Mouse (Mus musculus) thymus, postnatal 10 days (tissue): ENCODE measurements around the gene Nefh.

Experiments used
- DNase-seq, 2 experiments: peaks; one replicate each; pipeline ENCODE4 v3.0.0; 2021; ENCODE audit warnings: low spot score in 2 of 2

Gene Nefh

GRCm38 (mm10) chr11:4947813-4948174 lies at the start of gene Nefh:
Gene Nefh, minus strand, starts transcription at chr11:4948064.
- DNase-seq = peak; percentile 5 to 9

- no peak for DNase-seq
Measured at GRCm38 (mm10) chr11:4996621-4997199, 48.8 kb upstream of the Nefh start.

GRCm38 (mm10) chr11:4995676-4996075 lies 47.8 kb upstream of the Nefh start:
- DNase-seq = no peak

GRCm38 (mm10) chr11:4992471-4992870 lies 44.6 kb upstream of the Nefh start:
- DNase-seq = no peak

GRCm38 (mm10) chr11:4989187-4989586 lies 41.3 kb upstream of the Nefh start:
- DNase-seq = peak; percentile 40 to 56

GRCm38 (mm10) chr11:4987487-4987852 lies 39.6 kb upstream of the Nefh start:
- no peak for DNase-seq

- peak; percentile 90 to 95 for DNase-seq
Measured at GRCm38 (mm10) chr11:4986695-4987486, 39.0 kb upstream of the Nefh start, which contains the start of gene Ap1b1. Gene Ap1b1, plus strand, starts transcription at chr11:4986824.

GRCm38 (mm10) chr11:4984799-4985198 lies 36.9 kb upstream of the Nefh start:
- no peak for DNase-seq

- DNase-seq = no peak
Measured at GRCm38 (mm10) chr11:4984249-4984648, 36.4 kb upstream of the Nefh start.

- DNase-seq = no peak
Measured at GRCm38 (mm10) chr11:4983538-4983937, 35.7 kb upstream of the Nefh start.

- DNase-seq = no peak
Measured at GRCm38 (mm10) chr11:4983010-4983409, 35.1 kb upstream of the Nefh start.

GRCm38 (mm10) chr11:4975623-4976022 lies 27.8 kb upstream of the Nefh start:
- DNase-seq = peak; percentile 59 to 88

GRCm38 (mm10) chr11:4974376-4975122 lies 26.7 kb upstream of the Nefh start:
- DNase-seq = no peak

- no peak for DNase-seq
Measured at GRCm38 (mm10) chr11:4973871-4974256, 26.0 kb upstream of the Nefh start.

- peak; percentile 9 to 58 for DNase-seq
Measured at GRCm38 (mm10) chr11:4972967-4973870, 25.4 kb upstream of the Nefh start.

GRCm38 (mm10) chr11:4968376-4968775 lies 20.5 kb upstream of the Nefh start:
- DNase-seq = no peak

GRCm38 (mm10) chr11:4967549-4967948 lies 19.7 kb upstream of the Nefh start:
- no peak for DNase-seq

GRCm38 (mm10) chr11:4966888-4967287 lies 19.0 kb upstream of the Nefh start:
- DNase-seq = no peak

- no peak for DNase-seq
Measured at GRCm38 (mm10) chr11:4966325-4966724, 18.5 kb upstream of the Nefh start.

- DNase-seq = no peak
Measured at GRCm38 (mm10) chr11:4963099-4963808, 15.4 kb upstream of the Nefh start.

- no peak for DNase-seq
Measured at GRCm38 (mm10) chr11:4953918-4954317, 6.1 kb upstream of the Nefh start.
